Mouse (Mus musculus) heart, postnatal 0 days (tissue): Measurements from ENCODE around the gene Twnk. TPM values are rescaled to one million over a fixed set of nuclear protein-coding genes. Genes with fewer than 3 reads are reported as not detected.

Experiments
- ATAC-seq: fragments of 200-750 bp; cut with Nextera tagmentation; 2 replicates; pipeline ENCODE4 v1.8.0; 2017; ENCODE audit warnings: low read depth, moderate number of reproducible peaks, moderate library complexity; ENCODE audit not compliant: insufficient read depth
- DNase-seq: peaks from one replicate; pipeline ENCODE4 v3.0.0-alpha.2; 2016; ENCODE audit warnings: low spot score
- H3K27ac ChIP-seq: fragments of 300-500 bp; sonication (generic); 2 replicates; pipeline ENCODE4 v1.5.1; 2014; ENCODE audit warnings: low read depth, mild to moderate bottlenecking
- H3K27me3 ChIP-seq: fragments of 300-500 bp; sonication (generic); 2 replicates; pipeline ENCODE4 v1.6.1; 2014; ENCODE audit warnings: low read length, mixed read lengths; ENCODE audit not compliant: control insufficient read depth, insufficient read depth
- H3K36me3 ChIP-seq: fragments of 300-500 bp; sonication (generic); replicated peaks from 2 replicates; pipeline ENCODE4 v1.6.1; 2014; ENCODE audit warnings: low read length, mixed read lengths; ENCODE audit not compliant: control insufficient read depth, insufficient read depth
- H3K4me1 ChIP-seq: fragments of 300-500 bp; sonication (generic); 2 replicates; pipeline ENCODE4 v1.6.1; 2014; ENCODE audit warnings: antibody characterized with exemption; ENCODE audit not compliant: control insufficient read depth, insufficient read depth
- H3K4me2 ChIP-seq: fragments of 300-500 bp; sonication (generic); 2 replicates; pipeline ENCODE4 v1.6.1; 2014; ENCODE audit warnings: low read depth, mild to moderate bottlenecking, low read length, moderate library complexity
- H3K4me3 ChIP-seq: fragments of 300-500 bp; sonication (generic); 2 replicates; pipeline ENCODE4 v1.5.1; 2014; ENCODE audit warnings: low read depth, low read length
- H3K9ac ChIP-seq: fragments of 300-500 bp; sonication (generic); replicated peaks from 2 replicates; pipeline ENCODE4 v1.6.1; 2014; ENCODE audit warnings: low read depth, low read length, mixed read lengths
- H3K9me3 ChIP-seq: fragments of 300-500 bp; sonication (generic); replicated peaks from 2 replicates; pipeline ENCODE4 v1.6.1; 2016; ENCODE audit warnings: low read length; ENCODE audit not compliant: control insufficient read depth
- CTCF ChIP-seq: IDR thresholded peaks from 2 replicates; pipeline ENCODE4 v1.5.1; 2016; ENCODE audit warnings: antibody characterized with exemption, control low read depth, low read depth
- EP300 ChIP-seq: IDR thresholded peaks from 2 replicates; pipeline ENCODE4 v1.6.1; 2016; ENCODE audit warnings: antibody characterized with exemption, low read depth
- WGBS: fragments of 180-500 bp; shearing (Covaris S2); extraction: QIAGEN DNeasy Blood & Tissue Kit; methylation state at CpG from one replicate; pipeline ENCODE4 v1.1.7; 2014; 5-methylcytosine and 5-hydroxymethylcytosine counted together
- polyA plus RNA-seq: library from polyadenylated mRNA; unstranded; fragments of >200 nt; fragmentation: Nextera tagmentation; extraction: Ambion mirVana; gene quantifications from 2 replicates; pipeline ENCODE4 v1.2.1, GENCODE M21; 2015
- total RNA-seq: library from RNA; depleted of rRNA; stranded (reverse); fragments of >200 nt; gene quantifications from 2 replicates; pipeline ENCODE4 v1.2.3, GENCODE M21; 2014; ENCODE audit warnings: low replicate concordance

Gene Twnk
- total and polyA plus RNA-seq, 2 experiments from 2014 or later = 12.9 to 14.0 TPM

DNA sequence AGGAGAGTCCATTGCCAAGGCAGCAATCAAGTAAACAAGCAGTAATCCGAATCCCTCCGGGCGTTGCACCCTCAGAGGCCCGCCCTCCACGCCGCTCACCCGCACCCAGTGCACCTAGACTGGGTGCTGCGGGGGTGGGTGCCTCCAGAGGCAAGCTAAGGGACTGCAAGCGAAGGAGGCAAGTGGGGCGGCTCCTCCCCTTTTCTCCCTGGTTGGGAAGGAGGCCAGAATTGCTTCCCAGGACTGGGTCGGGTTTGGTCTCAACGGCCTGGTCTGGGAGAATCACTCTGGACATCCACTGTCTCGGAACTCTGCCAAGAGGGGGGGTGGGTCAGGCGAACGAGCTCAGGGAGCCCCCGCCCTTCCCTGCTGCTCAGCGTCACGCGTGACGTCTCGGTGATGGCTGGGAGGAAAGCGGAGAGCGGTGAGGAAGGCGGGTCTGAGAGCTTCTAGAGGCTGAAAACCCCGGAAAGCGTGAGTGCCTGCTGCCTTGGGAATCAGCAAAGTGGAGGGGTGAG lies 42.0 kb downstream of the Twnk start, which contains the start of gene Sfxn3:
Gene Sfxn3 (plus strand): TSS at position 87 of the 518 bp plus-strand sequence.
- Histone ChIP-seq H3K36me3 (peaks cover 17% of the 10 kb centered on the region), H3K27ac (peak within 1 kb of the TSS; percentile 87), H3K4me3 (peak within 1 kb of the TSS; percentile 60), H3K4me1 (peaks cover 18% of the 10 kb centered on the region), H3K4me2 (peak within 1 kb of the TSS; percentile 80), H3K9me3 (no peaks in the 10 kb centered on the region), H3K9ac (peak within 1 kb of the TSS; percentile 58), H3K27me3 (peaks cover 14% of the 10 kb centered on the region)
- ATAC-seq (peak; percentile 82), DNase-seq (peak; percentile 87)
- TF ChIP-seq CTCF (peak; percentile 62), EP300 (no peak)
- WGBS = under 1% methylated on average over 26 of the region's 26 CpGs

DNA sequence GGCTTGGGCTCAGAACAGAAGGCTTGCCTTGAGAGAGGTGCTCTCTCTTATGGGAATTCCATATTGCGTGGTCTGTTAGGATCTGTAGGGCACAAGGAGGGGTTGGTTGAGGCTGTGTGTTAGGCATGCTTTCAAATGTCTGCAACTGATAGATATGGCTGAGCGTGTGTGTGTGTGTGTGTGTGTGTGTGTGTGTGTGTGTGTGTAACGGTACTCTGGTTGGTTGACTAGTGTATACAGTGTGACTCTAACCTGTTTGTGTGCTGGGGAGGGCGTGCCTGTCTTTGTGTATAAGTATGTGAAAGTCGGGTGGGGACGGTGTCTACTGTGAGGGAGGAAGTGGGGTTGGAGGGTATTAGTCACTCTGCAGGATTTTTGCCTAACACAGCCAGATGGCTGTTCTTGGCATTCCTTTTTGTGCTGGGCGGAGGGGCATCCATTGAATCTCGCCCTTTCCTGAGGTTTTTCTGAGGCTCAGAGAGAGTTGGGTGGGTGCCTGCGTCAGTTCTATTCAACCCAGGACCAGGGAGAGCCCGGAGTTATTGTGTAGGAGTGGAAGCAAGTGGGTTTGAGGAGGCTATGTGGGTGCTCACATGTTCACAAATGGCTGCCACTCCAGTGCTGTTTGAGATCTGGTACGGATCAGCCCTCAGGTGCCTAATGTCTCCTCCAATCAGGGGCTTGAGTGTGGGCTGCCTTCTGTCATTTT lies 42.6 kb downstream of the Twnk start:
- 21% methylated on average over 11 of the region's 11 CpGs for WGBS
- Histone ChIP-seq H3K9ac (peak overlapping the region; percentile 58), H3K27ac (peak overlapping the region; percentile 87), H3K4me1 (peaks cover 18% of the 10 kb centered on the region), H3K27me3 (peaks cover 14% of the 10 kb centered on the region), H3K36me3 (peaks cover 22% of the 10 kb centered on the region), H3K4me2 (peak overlapping the region; percentile 80), H3K9me3 (no peaks in the 10 kb centered on the region), H3K4me3 (peak overlapping the region; percentile 60)
- peak; percentile 60 for ATAC-seq
- peak; percentile 80 for DNase-seq
- TF ChIP-seq CTCF (no peak), EP300 (no peak)

DNA sequence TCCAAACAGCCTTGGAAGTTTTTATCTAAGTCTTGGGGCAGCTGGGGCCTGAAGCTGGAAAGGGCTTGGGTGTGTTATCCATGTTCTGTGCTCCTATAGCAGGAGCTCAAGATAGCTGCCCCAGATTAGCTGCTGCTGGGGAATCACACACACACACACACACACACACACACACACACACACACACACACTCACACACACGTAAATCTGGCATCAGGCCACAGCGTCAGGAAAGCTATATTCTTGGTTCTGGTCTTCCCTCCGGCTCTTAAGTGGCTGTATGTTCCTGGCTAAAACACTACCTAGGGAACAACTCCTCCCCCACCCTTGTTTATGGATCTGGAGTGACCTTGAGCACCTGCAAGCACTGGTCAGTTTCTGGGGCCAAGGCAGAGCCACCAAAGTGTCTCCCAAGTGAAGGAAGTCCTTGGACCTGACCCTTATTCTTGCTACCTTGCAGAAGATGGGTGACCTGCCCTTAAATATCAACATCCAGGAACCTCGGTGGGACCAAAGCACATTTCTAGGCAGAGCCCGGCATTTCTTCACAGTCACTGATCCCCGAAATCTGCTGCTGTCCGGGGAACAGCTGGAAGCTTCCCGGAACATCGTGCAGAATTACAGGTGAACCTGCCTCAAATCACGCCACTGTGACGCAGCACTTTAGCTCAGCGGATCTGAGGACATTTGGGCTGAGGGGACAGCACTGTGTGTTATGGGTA lies 43.3 kb downstream of the Twnk start:
- WGBS = 79% methylated on average over 12 of the region's 12 CpGs
- TF ChIP-seq EP300 (no peak), CTCF (no peak)

DNA sequence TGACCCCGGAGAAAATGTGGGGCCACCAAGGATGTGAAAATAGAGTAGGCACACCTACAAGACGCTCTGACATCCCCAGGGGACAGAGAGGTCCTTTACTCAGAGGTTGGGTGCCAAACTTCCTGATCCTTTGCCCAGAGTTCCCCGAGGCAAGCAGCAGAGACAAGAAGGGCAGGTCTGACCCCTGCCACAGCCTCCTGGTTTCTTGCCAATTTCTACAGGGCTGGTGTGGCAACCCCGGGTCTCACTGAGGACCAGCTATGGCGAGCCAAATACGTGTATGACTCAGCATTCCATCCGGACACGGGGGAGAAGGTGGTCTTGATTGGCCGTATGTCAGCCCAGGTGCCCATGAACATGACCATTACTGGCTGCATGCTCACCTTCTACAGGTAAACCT lies 44.1 kb downstream of the Twnk start:
- Histone ChIP-seq H3K4me2 (no peak overlapping the region), H3K27me3 (peaks cover 14% of the 10 kb centered on the region), H3K36me3 (peaks cover 24% of the 10 kb centered on the region), H3K9ac (no peak overlapping the region), H3K4me3 (no peak overlapping the region), H3K27ac (no peak overlapping the region), H3K9me3 (no peaks in the 10 kb centered on the region), H3K4me1 (peaks cover 18% of the 10 kb centered on the region)
- WGBS = 65% methylated on average over 9 of the region's 9 CpGs
- no peak for DNase-seq
- TF ChIP-seq CTCF (no peak), EP300 (no peak)
- ATAC-seq = no peak

More for the DNA sequence above, 43.3 kb downstream of the Twnk start:
- peaks cover 14% of the 10 kb centered on the region for H3K27me3 ChIP-seq
- H3K4me2 ChIP-seq = peak overlapping the region; percentile 80
- DNase-seq (no peak), ATAC-seq (no peak)
- peak overlapping the region; percentile 87 for H3K27ac ChIP-seq
- H3K9me3 ChIP-seq = no peaks in the 10 kb centered on the region
- peaks cover 18% of the 10 kb centered on the region for H3K4me1 ChIP-seq
- H3K36me3 ChIP-seq = peaks cover 24% of the 10 kb centered on the region
- H3K9ac ChIP-seq = peak overlapping the region; percentile 58; the same call in 1 of the 2 replicates
- peak overlapping the region; percentile 60 for H3K4me3 ChIP-seq

DNA sequence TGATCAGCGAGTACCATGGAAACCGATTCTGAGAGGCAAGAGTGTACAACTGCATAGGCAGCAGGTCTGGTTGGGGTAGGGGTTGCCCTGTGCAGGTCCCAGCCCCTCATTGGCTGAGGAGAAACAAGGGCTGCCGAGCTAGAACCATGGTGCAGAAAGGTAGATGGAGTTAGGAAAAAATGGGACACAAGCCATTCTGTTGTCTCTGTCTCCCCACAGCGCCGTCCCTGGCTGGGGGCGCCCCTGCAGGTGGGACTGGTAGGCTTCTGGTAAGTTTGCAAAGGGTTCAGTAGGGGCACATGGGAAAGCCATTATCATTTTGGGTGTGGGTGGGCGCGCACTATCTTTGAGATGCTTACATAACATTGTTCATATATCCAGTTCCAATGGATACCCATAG lies 48.0 kb downstream of the Twnk start:
- Histone ChIP-seq H3K36me3 (peaks cover 24% of the 10 kb centered on the region), H3K9ac (no peak overlapping the region), H3K9me3 (no peaks in the 10 kb centered on the region), H3K4me3 (no peak overlapping the region), H3K27ac (no peak overlapping the region), H3K27me3 (no peaks in the 10 kb centered on the region), H3K4me2 (no peak overlapping the region), H3K4me1 (peaks cover 18% of the 10 kb centered on the region)
- 80% methylated on average over 8 of the region's 8 CpGs for WGBS
- no peak for ATAC-seq
- no peak for TF ChIP-seq CTCF
- no peak for TF ChIP-seq EP300
- no peak for DNase-seq
